Mouse (Mus musculus) liver, postnatal 0 days (tissue): ENCODE measurements at regions not wholly inside any gene's neighbourhood (a gene's known extent, or its start where the extent isn't known, plus 50 kb on each side); places are given as distances from the start of the nearest gene placed in this dataset. TPM values are rescaled to one million over a fixed set of nuclear protein-coding genes. Genes with fewer than 3 reads are reported as not detected.

Source experiments
- ATAC-seq: fragments of 200-750 bp; cut with Nextera tagmentation; 2 replicates; pipeline ENCODE4 v1.8.0; 2017; ENCODE audit warnings: mild to moderate bottlenecking, moderate library complexity
- DNase-seq: peaks from one replicate; pipeline ENCODE4 v3.0.0-alpha.2; 2016
- H3K27ac ChIP-seq: fragments of 300-500 bp; sonication (generic); 2 replicates; pipeline ENCODE4 v1.5.1; 2014; ENCODE audit warnings: antibody characterized with exemption, moderate library complexity, mild to moderate bottlenecking, low read depth
- H3K27me3 ChIP-seq: fragments of 300-500 bp; sonication (generic); 2 replicates; pipeline ENCODE4 v1.6.1; 2014; ENCODE audit warnings: low read length, control low read depth, mixed read lengths; ENCODE audit not compliant: insufficient read depth
- H3K36me3 ChIP-seq: fragments of 300-500 bp; sonication (generic); replicated peaks from 2 replicates; pipeline ENCODE4 v1.6.1; 2014; ENCODE audit warnings: mild to moderate bottlenecking, control low read depth, low read length, moderate library complexity, mixed read lengths; ENCODE audit not compliant: insufficient read depth
- H3K4me1 ChIP-seq: fragments of 300-500 bp; sonication (generic); 2 replicates; pipeline ENCODE4 v1.6.1; 2014; ENCODE audit warnings: antibody characterized with exemption, mild to moderate bottlenecking, control low read depth; ENCODE audit not compliant: insufficient read depth
- H3K4me2 ChIP-seq: fragments of 300-500 bp; sonication (generic); 2 replicates; pipeline ENCODE4 v1.6.1; 2014; ENCODE audit warnings: low read depth, mild to moderate bottlenecking, low read length, moderate library complexity, mixed read lengths
- H3K4me3 ChIP-seq: fragments of 300-500 bp; sonication (generic); 2 replicates; pipeline ENCODE4 v1.5.1; 2014; ENCODE audit warnings: low read depth, low read length
- H3K9ac ChIP-seq: fragments of 300-500 bp; sonication (generic); replicated peaks from 2 replicates; pipeline ENCODE4 v1.6.1; 2014; ENCODE audit warnings: mild to moderate bottlenecking, moderate library complexity
- H3K9me3 ChIP-seq: fragments of 300-500 bp; sonication (generic); 2 replicates; pipeline ENCODE4 v1.6.1; 2016; ENCODE audit warnings: mild to moderate bottlenecking, control low read depth, low read length, mixed read lengths
- CTCF ChIP-seq: sonication (generic); IDR thresholded peaks from 2 replicates; pipeline ENCODE4 v1.5.1; 2016; ENCODE audit warnings: antibody characterized with exemption, low read depth
- EP300 ChIP-seq: IDR thresholded peaks from 2 replicates; pipeline ENCODE4 v1.6.1; 2016; ENCODE audit warnings: antibody characterized with exemption, low read depth, mild to moderate bottlenecking
- WGBS: fragments of 180-500 bp; shearing (Covaris S2); extraction: QIAGEN DNeasy Blood & Tissue Kit; methylation state at CpG from one replicate; pipeline ENCODE4 v1.1.7; 2014; ENCODE audit not compliant: insufficient replicate concordance; 5-methylcytosine and 5-hydroxymethylcytosine counted together
- microRNA counts: library from miRNA; unstranded; fragments of <30 nt; microRNA quantifications from one replicate; lab custom pipeline; 2015
- microRNA-seq: library from miRNA; unstranded; fragments of <30 nt; microRNA quantifications from one replicate; pipeline ENCODE4, GENCODE M21; 2016

- Histone ChIP-seq H3K27ac (no peak overlapping the region), H3K4me2 (no peak overlapping the region), H3K4me1 (no peaks in the 10 kb centered on the region), H3K9me3 (no peaks in the 10 kb centered on the region), H3K9ac (no peak overlapping the region), H3K27me3 (no peaks in the 10 kb centered on the region), H3K4me3 (no peak overlapping the region), H3K36me3 (no peaks in the 10 kb centered on the region)
- TF ChIP-seq EP300: no peak
- no peak for TF ChIP-seq CTCF
- WGBS: 91% methylated on average over 4 of the region's 4 CpGs
- no peak for ATAC-seq
- DNase-seq: no peak
These were observed 51.1 kb upstream of the Dpyd start for GRCm38 (mm10) chr3:118510837-118511236.

DNA sequence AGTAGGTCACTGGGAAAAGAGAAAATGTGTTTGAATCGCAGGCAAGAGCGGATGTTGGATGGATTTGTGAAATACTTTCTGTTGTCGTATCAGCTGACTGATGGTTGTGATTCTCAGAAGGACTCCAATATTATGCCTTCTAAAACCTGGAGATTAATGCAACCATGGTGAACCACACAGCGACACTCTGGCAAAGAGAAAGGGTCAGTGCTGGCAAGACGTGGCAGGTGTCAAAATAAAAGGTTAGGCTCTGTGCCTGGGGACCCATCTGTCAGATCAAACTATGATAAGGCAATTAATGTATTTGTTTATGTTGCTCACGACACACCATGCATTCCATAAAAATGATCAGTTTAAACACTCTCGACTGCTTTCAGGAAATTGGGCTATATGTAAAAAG, 50.0 kb upstream of the Dpyd start:
- WGBS: 66% methylated on average over 7 of the region's 7 CpGs
- ATAC-seq (no peak), DNase-seq (no peak)
- TF ChIP-seq CTCF (no peak), EP300 (no peak)
- H3K4me1 ChIP-seq: no peaks in the 10 kb centered on the region
- no peaks in the 10 kb centered on the region for H3K36me3 ChIP-seq
- no peak overlapping the region for H3K4me3 ChIP-seq
- H3K27ac ChIP-seq: no peak overlapping the region
- no peak overlapping the region for H3K4me2 ChIP-seq
- H3K9me3 ChIP-seq: no peaks in the 10 kb centered on the region
- no peaks in the 10 kb centered on the region for H3K27me3 ChIP-seq
- H3K9ac ChIP-seq: no peak overlapping the region

MicroRNAs encoded in the stretch of these regions (microRNA counts, 519-probe panel; counts per million panel counts)
- not detected for microRNA mmu-miR-137 (lab: Ali Mortazavi, UCI)

Small RNA genes in the stretch of these regions (microRNA-seq; reads per million reads assigned to microRNA genes)
- gene Gm24155 (not detected), gene Mir137 (35.7 reads per million, percentile 32 among the genes with 10 or more reads in this experiment)
